Mouse (Mus musculus): Measurements from ENCODE around the gene Gm10271. TPM values are rescaled to one million over a fixed set of nuclear protein-coding genes. Genes with fewer than 3 reads are reported as not detected.

Gene Gm10271
- total and polyA plus RNA-seq, 3 experiments = not detected

- no peak for DNase-seq
Measured at GRCm38 (mm10) chr10:116932418-116932817, 40.0 kb downstream of the Gm10271 start.

- peak; percentile 50 for DNase-seq
Measured at GRCm38 (mm10) chr10:116931497-116932179, 40.8 kb downstream of the Gm10271 start.

DNA sequence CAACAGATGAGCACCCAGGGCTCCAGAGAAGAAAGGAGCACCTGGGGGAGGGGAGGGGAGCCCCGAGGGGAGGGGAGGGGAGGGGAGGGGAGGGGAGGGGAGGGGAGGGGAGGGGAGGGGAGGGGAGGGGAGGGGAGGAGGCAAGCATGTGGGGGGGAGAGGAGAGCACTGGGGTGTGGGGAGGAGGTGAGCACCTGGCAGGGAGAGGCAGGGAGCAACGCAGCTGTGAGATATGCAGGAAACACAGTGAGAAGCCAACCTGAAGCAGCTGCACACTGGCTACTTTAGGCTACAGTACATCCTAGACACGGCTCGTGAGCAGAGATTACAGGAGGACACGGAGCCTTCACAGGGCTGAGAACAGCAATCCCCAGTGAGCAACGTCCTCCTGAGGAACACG, 41.5 kb downstream of the Gm10271 start:
- no peak for DNase-seq

DNA sequence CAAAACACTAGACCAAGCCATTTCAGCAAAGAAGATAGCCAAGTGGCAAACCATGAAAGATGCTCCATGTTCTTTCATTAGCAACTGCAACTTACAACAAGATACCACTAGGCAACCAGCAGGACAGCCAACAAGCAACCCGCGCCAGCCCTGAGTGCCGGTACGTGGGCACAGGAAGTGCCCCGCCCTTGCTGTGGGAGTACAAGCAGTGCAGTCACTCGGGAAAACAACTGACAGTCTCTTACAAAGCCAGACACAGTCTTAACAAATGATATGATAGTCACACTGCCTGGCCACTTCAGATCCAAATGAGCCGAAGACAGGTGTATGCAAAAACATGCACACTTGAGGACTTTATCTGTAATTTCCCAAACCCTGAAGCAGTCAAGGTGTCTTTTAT, 41.9 kb downstream of the Gm10271 start:
- no peak for DNase-seq

GRCm38 (mm10) chr10:116928826-116929225, 43.6 kb downstream of the Gm10271 start:
- peak; percentile 64 for DNase-seq

GRCm38 (mm10) chr10:116926428-116927113, 45.8 kb downstream of the Gm10271 start:
- DNase-seq = no peak

DNA sequence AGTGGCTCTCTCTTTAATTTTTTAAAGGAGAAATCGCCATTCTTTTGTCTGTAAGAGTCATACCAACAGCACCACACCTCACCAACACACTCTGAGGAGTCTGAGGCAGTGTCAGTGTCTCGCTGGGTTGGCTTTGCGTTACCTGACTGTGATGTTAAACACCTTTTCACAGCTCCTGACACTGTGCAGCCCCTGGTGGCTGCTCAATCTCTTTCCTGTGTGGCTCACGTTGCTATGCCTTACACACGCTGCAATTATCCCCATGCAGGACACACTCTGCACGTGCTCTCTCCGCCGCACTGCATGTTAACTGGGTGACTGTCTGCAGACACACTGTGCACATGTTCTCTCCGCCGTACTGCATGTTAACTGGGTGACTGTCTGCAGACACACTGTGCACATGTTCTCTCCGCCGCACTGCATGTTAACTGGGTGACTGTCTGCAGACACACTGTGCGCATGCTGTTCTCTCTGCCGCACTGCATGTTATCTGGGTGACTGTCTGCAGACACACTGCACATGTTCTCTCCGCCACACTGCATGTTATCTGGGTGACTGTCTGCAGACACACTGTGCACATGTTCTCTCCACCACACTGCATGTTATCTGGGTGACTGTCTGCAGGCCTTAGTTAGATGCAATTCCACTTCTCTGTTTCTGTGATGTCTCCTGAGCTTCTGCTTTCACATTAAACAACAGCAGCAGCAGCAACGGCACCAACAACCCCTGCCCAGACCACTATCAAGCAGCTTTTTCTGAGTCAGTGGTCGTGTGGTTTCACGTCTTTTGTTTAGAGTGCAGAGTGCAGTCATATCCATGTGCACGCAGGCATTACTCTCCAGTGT, 48.5 kb downstream of the Gm10271 start:
- DNase-seq = no peak

- no peak for DNase-seq
Measured at GRCm38 (mm10) chr10:116922161-116922560, 50.2 kb downstream of the Gm10271 start.

- DNase-seq = no peak
Measured at GRCm38 (mm10) chr10:116921416-116921815, 51.0 kb downstream of the Gm10271 start.

GRCm38 (mm10) chr10:116920641-116921040, 51.8 kb downstream of the Gm10271 start:
- DNase-seq = no peak

GRCm38 (mm10) chr10:116919368-116920317, 52.8 kb downstream of the Gm10271 start:
- DNase-seq = no peak

GRCm38 (mm10) chr10:116916581-116916980, 55.8 kb downstream of the Gm10271 start:
- DNase-seq = no peak

GRCm38 (mm10) chr10:116915286-116915685, 57.1 kb downstream of the Gm10271 start:
- no peak for DNase-seq

DNA sequence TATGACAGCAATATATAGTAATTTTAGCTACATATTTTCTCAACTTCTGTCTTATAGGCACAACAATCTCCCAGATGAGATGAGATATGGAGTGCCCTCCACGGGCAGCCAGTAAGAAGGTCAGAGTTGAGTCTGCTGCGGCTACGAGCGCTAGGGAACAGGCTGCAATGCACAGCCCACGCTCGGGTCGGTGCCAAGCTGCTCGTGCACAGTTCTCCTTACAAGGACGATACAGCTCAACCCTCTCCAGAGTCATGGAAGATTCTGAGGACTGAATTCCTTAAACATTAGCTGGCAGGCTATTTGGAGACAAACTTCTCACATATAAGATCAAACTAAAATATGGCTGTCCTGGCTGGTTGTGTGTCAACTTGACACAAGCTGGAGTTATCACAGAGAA, 57.8 kb downstream of the Gm10271 start:
- DNase-seq = peak; percentile 88

DNA sequence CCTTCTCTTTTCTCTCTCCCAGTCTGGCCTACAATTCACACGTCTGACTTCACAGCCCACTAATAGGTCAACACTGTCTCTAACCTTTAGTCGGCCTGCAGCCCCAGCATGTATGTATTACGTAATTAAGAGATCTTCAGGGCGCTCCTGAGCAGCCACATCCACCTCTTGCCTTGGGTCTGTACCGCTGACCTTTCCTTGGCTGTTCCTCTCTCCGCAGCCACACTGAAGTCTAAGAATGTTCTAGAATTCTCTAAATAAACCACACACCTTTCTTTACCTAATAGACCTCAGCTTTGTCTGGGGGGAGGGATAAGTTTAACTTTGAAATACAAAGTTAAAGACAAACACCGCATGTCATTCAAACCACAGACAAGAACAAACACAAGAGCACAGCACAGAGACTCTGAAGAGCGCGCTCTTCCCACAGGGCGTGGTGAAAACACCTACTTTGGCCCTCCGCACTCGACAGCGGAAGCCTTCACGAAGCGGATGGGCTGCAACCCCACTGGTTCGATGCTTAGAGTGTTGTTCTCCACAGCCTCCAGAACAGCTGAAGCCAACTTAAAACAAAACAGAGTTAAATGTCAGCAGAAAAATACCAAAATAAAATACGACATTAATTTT, 58.6 kb downstream of the Gm10271 start:
- DNase-seq = no peak

GRCm38 (mm10) chr10:116912850-116913249, 59.6 kb downstream of the Gm10271 start:
- DNase-seq = no peak

GRCm38 (mm10) chr10:116908901-116909642, 63.3 kb downstream of the Gm10271 start:
- no peak for DNase-seq

All from adrenal gland, adult 2 months (tissue).